20 mouse cellular contexts compared by ENCODE assay signal in the genomic region with DNA sequence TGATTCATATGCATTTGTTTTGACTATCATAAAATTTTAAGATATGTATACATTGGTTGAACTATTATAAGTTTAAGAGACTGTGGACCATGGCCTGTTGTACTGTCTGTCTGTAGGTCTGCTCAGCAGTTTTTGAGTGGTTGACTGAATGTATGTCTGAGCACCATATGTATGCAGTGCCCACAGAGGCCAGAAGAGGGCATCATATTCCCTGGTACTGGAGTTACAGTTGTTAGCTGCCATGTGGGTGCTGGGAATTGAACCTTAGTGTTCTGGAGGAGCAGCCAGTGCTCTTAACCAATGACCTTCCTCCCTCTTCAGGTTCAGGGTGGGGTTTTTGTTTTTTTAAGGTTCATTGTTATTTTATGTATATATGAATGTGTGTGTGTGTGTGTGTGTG.
DNase-seq lines count a peak whose midpoint lies in the region; TF ChIP-seq lines count a peak whose summit lies in the region.
"Had no signal": no experiment of that assay in that cellular context is flagged by ENCODE, and none has a peak within 500 bp of the region (broad histone marks: within the 10 kb centered on the region; RNA-seq: fewer than 3 reads in every experiment).

No protein-coding gene starts in this region.

- H3K36me3 ChIP-seq in E14TG2a.4 (ENCODE audit: insufficient read depth, low read length), result peaks cover 9% of the 10 kb centered on the region; the same call in 1 of the 2 replicates
- H3K36me3 ChIP-seq: embryonic facial prominence, embryonic 12.5 days; heart, embryonic 15.5 days; limb, embryonic 15.5 days; lung, embryonic 15.5 days; midbrain, embryonic 12.5 days; neural tube, embryonic 12.5 days had no signal

- no peak for DNase-seq in layer of hippocampus, adult 2 months (ENCODE audit: low spot score in 2 of 2)
- DNase-seq in layer of hippocampus, adult 11-12 months (ENCODE audit: low spot score), result no peak
- peak; percentile 9 for DNase-seq in A20 (ENCODE audit: low read depth, low spot score)
- DNase-seq in ZHBTc4 (ENCODE audit: low read depth, low spot score), result peak; percentile 53
- DNase-seq in urinary bladder, adult 18-20 months (ENCODE audit: low spot score in 2 of 2), result no peak
- no peak for DNase-seq in adrenal gland, postnatal 25 days
- DNase-seq: cerebellum, adult 9-11 months; gastrocnemius, postnatal 10 days; heart, adult 18-20 months; kidney, postnatal 10 days; thymus, postnatal 36 days had no signal

- H3K4me1 ChIP-seq in E14TG2a.4 (replicated peaks; ENCODE audit: low read depth, low read length), result peaks cover 9% of the 10 kb centered on the region
- H3K4me1 ChIP-seq: embryonic facial prominence, embryonic 12.5 days; limb, embryonic 15.5 days; lung, embryonic 15.5 days had no signal

- no peaks in the 10 kb centered on the region for H3K27me3 ChIP-seq in E14TG2a.4 (ENCODE audit: insufficient read depth, low read length)
- H3K27me3 ChIP-seq: embryonic facial prominence, embryonic 12.5 days; forebrain, embryonic 13.5 days; heart, embryonic 15.5 days; limb, embryonic 15.5 days; lung, embryonic 15.5 days; midbrain, embryonic 12.5 days; neural tube, embryonic 12.5 days had no signal

- no peaks in the 10 kb centered on the region for H3K9me3 ChIP-seq in E14TG2a.4 (ENCODE audit: low read length)
- H3K9me3 ChIP-seq: embryonic facial prominence, embryonic 12.5 days; forebrain, embryonic 13.5 days; heart, embryonic 15.5 days; limb, embryonic 15.5 days; lung, embryonic 15.5 days; midbrain, embryonic 12.5 days; neural tube, embryonic 12.5 days had no signal

- no peak overlapping the region for H3K27ac ChIP-seq in layer of hippocampus, adult 2 months
- H3K27ac ChIP-seq: embryonic facial prominence, embryonic 12.5 days; forebrain, embryonic 13.5 days; heart, embryonic 15.5 days; limb, embryonic 15.5 days; lung, embryonic 15.5 days; midbrain, embryonic 12.5 days; neural tube, embryonic 12.5 days had no signal

- H3K4me3 ChIP-seq in layer of hippocampus, adult 2 months, result no peak overlapping the region
- no peak overlapping the region for H3K4me3 ChIP-seq in E14TG2a.4 (replicated peaks; ENCODE audit: low read length)
- H3K4me3 ChIP-seq: embryonic facial prominence, embryonic 12.5 days; erythroblast, embryonic 14.5 days; forebrain, embryonic 13.5 days; heart, embryonic 15.5 days; limb, embryonic 15.5 days; lung, embryonic 15.5 days; midbrain, embryonic 12.5 days; neural tube, embryonic 12.5 days had no signal

- peak; percentile 51 for TF ChIP-seq CTCF in layer of hippocampus, adult 2 months (conservative IDR thresholded peaks at IDR 0.05)
- peak; percentile 39 for TF ChIP-seq CTCF in E14TG2a.4 (conservative IDR thresholded peaks at IDR 0.05; ENCODE audit: low read length)

Comparison
In these comparisons a context has a peak if more than half of its experiments do, and no peak if none do; other contexts are left out.
1. DNase-seq: peak in A20 (single experiment) and ZHBTc4 (single experiment); none in layer of hippocampus, adult 2 months (0 of 2), layer of hippocampus, adult 11-12 months (single experiment), urinary bladder, adult 18-20 months (0 of 2) and adrenal gland, postnatal 25 days (single experiment).